Mouse (Mus musculus): ENCODE results near the gene Cdc25b. TPM values are rescaled to one million over a fixed set of nuclear protein-coding genes. Genes with fewer than 3 reads are reported as not detected.
"Not testable (repeated sequence)": the region's sequence is repeated elsewhere in the genome, so short reads cannot be mapped to it uniquely, and the experiment has no call there.

The Cdc25b gene
- polyA plus RNA-seq, 2 experiments: 52.1 to 76.4 TPM

- no peak overlapping the region for H3K9ac ChIP-seq (ENCODE audit: low read depth, low read length, severe bottlenecking)
- no peak for ATAC-seq (ENCODE audit: low FRiP score, low read depth)
- H3K9me3 ChIP-seq (ENCODE audit: control insufficient read depth, low read length): no peaks in the 10 kb centered on the region
- H3K27ac ChIP-seq (replicated peaks; ENCODE audit: low read depth, low read length): no peak overlapping the region
- H3K4me2 ChIP-seq (replicated peaks; ENCODE audit: low read depth, low read length, severe bottlenecking): no peak overlapping the region
- no peaks in the 10 kb centered on the region for H3K27me3 ChIP-seq (ENCODE audit: control insufficient read depth, insufficient read depth, low read length)
- H3K4me1 ChIP-seq (ENCODE audit: control insufficient read depth, insufficient read depth, low read length): no peaks in the 10 kb centered on the region
- TF ChIP-seq POLR2A (IDR thresholded peaks at IDR 0.05; ENCODE audit: borderline replicate concordance, extremely low read depth, insufficient read depth, insufficient read length): no peak
- DNase-seq (ENCODE audit: low spot score): no peak
- 86% methylated on average over 6 of the region's 6 CpGs for WGBS
- no peaks in the 10 kb centered on the region for H3K36me3 ChIP-seq (ENCODE audit: control insufficient read depth, insufficient read depth, low read length)
- no peak overlapping the region for H3K4me3 ChIP-seq (replicated peaks; ENCODE audit: low read length)
These were observed 38.4 kb downstream of the Cdc25b start for GRCm38 (mm10) chr2:131225178-131225577.

DNA sequence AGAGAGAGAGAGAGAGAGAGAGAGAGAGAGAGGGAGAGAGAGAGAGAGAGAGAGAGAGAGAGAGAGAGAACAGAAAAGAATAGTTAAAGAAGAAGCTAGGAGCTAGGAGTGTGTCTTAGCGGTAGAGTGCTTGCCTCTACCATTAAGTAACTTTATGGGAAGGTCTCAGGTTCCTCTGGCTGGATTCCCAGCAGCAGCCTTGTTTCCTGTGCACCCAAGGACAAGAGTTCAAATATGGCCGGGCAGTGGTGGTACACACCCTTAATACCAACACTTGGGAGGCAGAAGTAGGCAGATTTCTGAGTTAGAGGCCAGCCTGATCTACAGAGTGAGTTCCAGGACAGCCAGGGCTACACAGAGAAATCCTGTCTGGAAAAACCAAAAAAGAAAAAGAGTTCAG lies 39.9 kb downstream of the Cdc25b start:
- not testable (repeated sequence) for H3K36me3 ChIP-seq (ENCODE audit: control insufficient read depth, insufficient read depth, low read length); H3K9ac ChIP-seq (ENCODE audit: low read depth, low read length, severe bottlenecking); H3K4me2 ChIP-seq (replicated peaks; ENCODE audit: low read depth, low read length, severe bottlenecking); DNase-seq (ENCODE audit: low spot score); H3K27me3 ChIP-seq (ENCODE audit: control insufficient read depth, insufficient read depth, low read length); H3K4me3 ChIP-seq (replicated peaks; ENCODE audit: low read length); ATAC-seq (ENCODE audit: low FRiP score, low read depth); H3K4me1 ChIP-seq (ENCODE audit: control insufficient read depth, insufficient read depth, low read length); H3K9me3 ChIP-seq (ENCODE audit: control insufficient read depth, low read length); H3K27ac ChIP-seq (replicated peaks; ENCODE audit: low read depth, low read length)
- WGBS: 58% methylated on average over 2 of the region's 2 CpGs

DNA sequence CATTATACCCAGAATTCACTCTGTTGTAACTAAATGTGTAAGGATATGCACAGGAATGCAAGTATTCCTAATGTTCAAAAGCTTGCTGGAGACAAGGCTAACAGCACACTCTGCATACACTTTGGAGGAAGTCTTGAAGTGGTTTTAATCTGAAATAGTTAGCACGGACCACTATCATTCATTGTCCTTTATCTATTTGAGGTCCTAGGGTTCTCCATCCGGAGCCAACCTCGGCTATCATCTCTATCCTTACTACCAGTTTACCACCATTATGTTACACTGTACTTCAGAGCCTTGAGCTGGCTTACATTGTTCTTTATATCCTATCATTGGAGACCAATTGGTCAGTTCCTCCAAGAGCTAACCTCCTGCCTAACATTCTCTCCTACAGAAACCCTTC lies 40.5 kb downstream of the Cdc25b start:
- WGBS: 90% methylated on average over 3 of the region's 3 CpGs
- H3K27ac ChIP-seq (replicated peaks; ENCODE audit: low read depth, low read length): no peak overlapping the region

DNA sequence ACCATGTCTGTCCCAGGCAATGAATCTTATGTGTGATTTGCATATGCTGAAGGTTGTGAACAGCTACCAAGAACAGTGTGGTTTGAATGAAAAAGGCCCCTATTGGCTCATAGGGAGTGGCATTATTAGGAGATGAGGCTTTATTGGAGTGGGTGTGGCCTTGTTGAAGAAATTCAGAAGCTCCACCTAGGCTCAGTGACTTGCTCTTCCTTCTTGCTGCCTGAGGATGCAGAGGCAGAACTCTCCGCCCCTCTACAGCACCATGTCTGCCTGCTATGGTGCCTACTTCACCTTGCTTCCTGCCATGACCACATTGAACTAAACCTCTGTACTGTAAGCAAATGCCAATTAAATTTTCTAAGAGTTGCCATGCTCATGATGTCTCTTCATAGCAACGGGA lies 45.8 kb downstream of the Cdc25b start:
- H3K4me2 ChIP-seq (replicated peaks; ENCODE audit: low read depth, low read length, severe bottlenecking): no peak overlapping the region
- peaks cover 4% of the 10 kb centered on the region; the same call in 1 of the 2 replicates for H3K36me3 ChIP-seq (ENCODE audit: control insufficient read depth, insufficient read depth, low read length)
- H3K4me3 ChIP-seq (replicated peaks; ENCODE audit: low read length): no peak overlapping the region
- no peak for TF ChIP-seq POLR2A (IDR thresholded peaks at IDR 0.05; ENCODE audit: borderline replicate concordance, extremely low read depth, insufficient read depth, insufficient read length)
- H3K9me3 ChIP-seq (ENCODE audit: control insufficient read depth, low read length): no peaks in the 10 kb centered on the region
- no peak for DNase-seq (ENCODE audit: low spot score)
- no peak for ATAC-seq (ENCODE audit: low FRiP score, low read depth)
- H3K4me1 ChIP-seq (ENCODE audit: control insufficient read depth, insufficient read depth, low read length): peaks cover 14% of the 10 kb centered on the region
- no peak overlapping the region for H3K27ac ChIP-seq (replicated peaks; ENCODE audit: low read depth, low read length)
- no peak overlapping the region for H3K9ac ChIP-seq (ENCODE audit: low read depth, low read length, severe bottlenecking)
- WGBS: 85% methylated on average over 2 of the region's 2 CpGs
- H3K27me3 ChIP-seq (ENCODE audit: control insufficient read depth, insufficient read depth, low read length): no peaks in the 10 kb centered on the region

More for the DNA sequence above, 40.5 kb downstream of the Cdc25b start:
- Histone ChIP-seq H3K9ac (ENCODE audit: low read depth, low read length, severe bottlenecking) (no peak overlapping the region), H3K27me3 (ENCODE audit: control insufficient read depth, insufficient read depth, low read length) (no peaks in the 10 kb centered on the region), H3K4me2 (replicated peaks; ENCODE audit: low read depth, low read length, severe bottlenecking) (no peak overlapping the region), H3K9me3 (ENCODE audit: control insufficient read depth, low read length) (no peaks in the 10 kb centered on the region), H3K4me1 (ENCODE audit: control insufficient read depth, insufficient read depth, low read length) (no peaks in the 10 kb centered on the region), H3K4me3 (replicated peaks; ENCODE audit: low read length) (no peak overlapping the region), H3K36me3 (ENCODE audit: control insufficient read depth, insufficient read depth, low read length) (no peaks in the 10 kb centered on the region)
- ATAC-seq (ENCODE audit: low FRiP score, low read depth): no peak
- TF ChIP-seq POLR2A (IDR thresholded peaks at IDR 0.05; ENCODE audit: borderline replicate concordance, extremely low read depth, insufficient read depth, insufficient read length): no peak
- DNase-seq (ENCODE audit: low spot score): no peak

DNA sequence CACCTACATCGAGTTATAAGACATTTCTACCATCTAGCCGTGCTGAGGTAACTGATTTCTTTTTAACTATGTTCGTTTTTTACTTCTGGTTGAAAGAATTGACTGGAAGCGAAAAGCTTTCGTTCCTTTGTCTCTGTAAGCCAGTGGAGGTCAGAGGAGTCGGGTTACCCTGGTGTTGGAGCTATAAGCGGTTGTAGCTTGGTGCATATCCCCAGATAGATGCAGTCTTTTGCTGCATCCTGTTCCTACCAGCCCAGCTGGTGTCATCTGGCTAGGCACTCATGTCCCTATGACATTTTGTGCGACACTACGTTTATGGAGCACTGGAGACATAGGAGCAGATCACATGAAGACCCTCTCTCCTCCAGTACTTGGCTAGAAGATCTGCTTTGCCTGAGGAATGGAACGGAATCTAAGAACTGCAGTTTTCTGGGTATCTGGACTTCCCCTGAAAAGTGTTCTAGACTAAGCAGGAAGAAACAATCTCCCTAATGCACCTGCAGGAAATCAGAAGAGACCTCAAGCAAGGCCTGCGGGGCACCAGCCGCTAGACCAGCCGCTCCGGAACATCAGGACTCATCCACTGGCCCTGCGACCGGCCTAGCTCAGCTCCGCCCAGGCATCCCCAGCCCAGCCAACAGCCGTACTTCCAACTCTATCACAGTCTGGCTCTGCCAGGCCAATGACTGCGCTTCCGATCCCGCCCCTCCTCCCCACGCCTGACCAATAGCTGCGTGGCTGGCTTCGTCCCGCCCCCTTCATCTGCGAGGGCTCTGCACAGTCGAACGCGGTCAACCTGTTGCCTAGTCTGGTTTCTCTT lies 46.8 kb downstream of the Cdc25b start, which contains the start of gene Mavs:
Mavs (plus strand) TSS at position 757 of the 820 bp plus-strand sequence.
- ATAC-seq (ENCODE audit: low FRiP score, low read depth): peak; percentile 100
- H3K9me3 ChIP-seq (ENCODE audit: control insufficient read depth, low read length): no peaks in the 10 kb centered on the region
- TF ChIP-seq POLR2A (IDR thresholded peaks at IDR 0.05; ENCODE audit: borderline replicate concordance, extremely low read depth, insufficient read depth, insufficient read length): peak; percentile 80; the same call in 1 of the 2 replicates

More for the DNA sequence above, 46.8 kb downstream of the Cdc25b start, which contains the start of gene Mavs:
- DNase-seq (ENCODE audit: low spot score): peak; percentile 97
- Histone ChIP-seq H3K4me1 (ENCODE audit: control insufficient read depth, insufficient read depth, low read length) (peaks cover 14% of the 10 kb centered on the region), H3K27ac (replicated peaks; ENCODE audit: low read depth, low read length) (peak within 1 kb of the TSS; percentile 61), H3K9ac (ENCODE audit: low read depth, low read length, severe bottlenecking) (peak within 1 kb of the TSS; percentile 81), H3K27me3 (ENCODE audit: control insufficient read depth, insufficient read depth, low read length) (no peaks in the 10 kb centered on the region), H3K4me3 (replicated peaks; ENCODE audit: low read length) (peak within 1 kb of the TSS; percentile 64), H3K4me2 (replicated peaks; ENCODE audit: low read depth, low read length, severe bottlenecking) (peak within 1 kb of the TSS; percentile 88), H3K36me3 (ENCODE audit: control insufficient read depth, insufficient read depth, low read length) (peaks cover 8% of the 10 kb centered on the region)
- WGBS: 10% methylated on average over 29 of the region's 29 CpGs

All from limb, embryonic 14.5 days (tissue).